Mouse (Mus musculus) spleen, postnatal 10 days (tissue): ENCODE data around the gene Gm5797.
"Not testable (repeated sequence)": the region's sequence is repeated elsewhere in the genome, so short reads cannot be mapped to it uniquely, and the experiment has no call there.

ENCODE experiments used
- DNase-seq, 2 experiments: peaks; one replicate each; pipeline ENCODE4 v3.0.0; 2021 to 2022; ENCODE audit warnings: low spot score in 2 of 2

Gene Gm5797

DNA sequence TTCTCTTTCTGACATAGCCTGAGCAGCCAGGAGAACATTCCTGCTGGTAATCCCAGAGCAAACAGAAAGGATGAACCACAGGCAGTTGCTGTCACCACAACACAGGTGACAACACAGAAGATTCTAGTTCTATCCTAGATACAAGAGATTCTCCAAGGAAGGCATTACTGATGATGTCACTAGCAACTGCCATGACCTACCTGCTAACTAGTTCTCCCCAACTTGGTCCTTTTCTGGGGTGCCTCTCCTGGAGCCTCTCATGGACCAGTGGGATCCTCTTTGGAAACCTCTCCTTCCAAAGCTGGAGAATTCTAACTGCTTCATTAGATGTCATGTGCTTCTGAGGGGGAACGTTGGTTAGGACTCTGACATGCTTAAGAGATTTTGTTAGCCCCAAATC is at the start of gene Gm5797:
Gene Gm5797 (minus strand): TSS at position 101 of the 400 bp plus-strand sequence.
- not testable (repeated sequence) for DNase-seq

DNA sequence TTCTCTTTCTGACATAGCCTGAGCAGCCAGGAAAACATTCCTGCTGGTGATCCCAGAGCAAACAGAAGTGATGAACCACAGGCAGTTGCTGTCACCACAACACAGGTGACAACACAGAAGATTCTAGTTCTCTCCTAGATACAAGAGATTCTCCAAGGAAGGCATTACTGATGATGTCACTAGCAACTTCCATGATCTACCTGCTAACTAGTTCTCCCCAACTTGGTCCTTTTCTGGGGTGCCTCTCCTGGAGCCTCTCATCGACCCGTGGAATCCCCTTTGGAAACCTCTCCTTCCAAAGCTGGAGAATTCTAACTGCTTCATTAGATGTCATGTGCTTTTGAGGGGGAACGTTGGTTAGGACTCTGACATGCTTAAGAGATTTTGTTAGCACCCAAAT is 32.8 kb upstream of the Gm5797 start, which contains the start of gene Gm8374:
Gene Gm8374 (minus strand): TSS at position 101 of the 400 bp plus-strand sequence.
- DNase-seq = not testable (repeated sequence)

DNA sequence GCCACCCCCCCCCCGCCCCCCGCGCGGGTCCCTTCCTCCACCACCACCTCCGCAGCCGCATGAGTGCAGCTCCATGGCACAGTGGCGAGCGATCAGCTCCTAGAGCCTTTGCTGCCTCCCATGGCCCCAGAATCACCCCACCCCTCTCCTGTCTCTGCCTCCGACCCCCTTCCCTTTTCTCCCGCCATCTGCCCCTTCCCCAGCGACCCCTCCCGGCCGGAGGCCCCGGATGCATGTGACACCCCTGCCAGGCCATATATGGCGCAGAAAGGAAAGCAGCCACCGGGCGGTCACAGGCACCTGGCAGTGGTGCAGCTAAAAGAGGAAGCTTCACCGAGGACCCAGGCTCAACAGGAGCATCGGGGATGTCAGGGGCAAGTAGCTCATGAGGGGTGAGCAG is 17.1 kb downstream of the Gm5797 start:
- peak in 1 of 2 experiments; percentile 10 for DNase-seq

GRCm38 (mm10) chr14:7314661-7315060 is 17.5 kb downstream of the Gm5797 start, which contains the start of gene Gm3739:
Gene Gm3739 (minus strand): TSS chr14:7315049.
- DNase-seq = not testable (repeated sequence)
